Comparison of ENCODE assay signal across 12 mouse cellular contexts in the genomic region with DNA sequence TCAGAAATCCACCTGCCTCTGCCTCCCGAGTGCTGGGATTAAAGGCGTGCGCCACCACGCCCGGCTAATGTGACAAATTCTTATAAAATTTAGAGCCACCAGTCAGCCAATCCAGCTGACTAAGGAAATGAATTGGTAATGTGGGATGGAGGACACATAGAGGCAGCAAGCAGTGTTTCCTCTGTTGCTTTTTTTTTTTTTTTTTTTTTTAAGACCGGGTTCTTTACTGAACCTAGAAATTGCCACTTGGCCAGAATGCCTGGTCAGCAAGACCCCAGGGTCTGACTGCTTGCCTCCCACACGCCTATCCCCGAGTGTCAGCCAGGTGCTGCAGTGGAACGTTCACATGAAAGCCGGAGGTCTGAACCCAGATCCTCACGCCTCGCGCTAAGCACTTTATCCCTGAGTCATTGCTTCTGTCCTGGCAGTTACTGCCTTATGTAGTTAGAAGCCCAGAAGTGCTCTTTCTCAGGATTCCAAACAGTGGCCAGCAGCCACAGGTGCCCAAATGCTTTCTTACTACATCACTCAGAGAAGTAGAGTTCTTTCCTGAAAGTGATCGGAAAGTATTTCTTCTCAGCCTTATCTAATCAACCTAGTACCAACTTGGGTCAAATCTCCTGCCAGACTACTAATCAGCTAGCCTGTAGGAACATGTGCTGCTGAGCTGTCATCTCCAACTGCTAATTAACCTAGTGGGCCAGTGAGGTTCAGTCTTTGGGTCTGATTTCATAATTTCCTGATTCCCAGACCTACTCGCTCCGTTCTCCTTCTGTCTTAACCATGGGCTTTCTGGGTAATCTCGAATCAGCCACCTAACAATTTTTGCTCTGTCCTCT. TPM values are rescaled to one million over a fixed set of nuclear protein-coding genes. Genes with fewer than 3 reads are reported as not detected.
DNase-seq lines count a peak whose midpoint lies in the region; ATAC-seq lines count a peak whose summit lies in the region.
"Had no signal": no experiment of that assay in that cellular context is flagged by ENCODE, and none has a peak within 500 bp of the region (broad histone marks: within the 10 kb centered on the region; RNA-seq: fewer than 3 reads in every experiment).

No protein-coding gene starts in this region.

- ATAC-seq in megakaryocyte, adult 5-6 weeks (ENCODE audit: poor library complexity, severe bottlenecking), result peak; percentile 19

- peak; percentile 34 for DNase-seq in spleen, adult 12 weeks (ENCODE audit: low spot score)
- no peak for DNase-seq in spleen, postnatal 36 days (ENCODE audit: low spot score in 2 of 2)
- no peak for DNase-seq in lung, postnatal 36 days
- no peak for DNase-seq in ovary, postnatal 14 days (ENCODE audit: low spot score)
- no peak for DNase-seq in layer of hippocampus, postnatal 14 days (ENCODE audit: low spot score in 2 of 2)
- DNase-seq in heart, postnatal 36 days, result no peak
- DNase-seq: adrenal gland, adult 8-10 months; cerebellum, adult 9-10 months had no signal

- intact Hi-C loops in heart, postnatal 36 days (cut with DNase I), result no loop called here

- H3K9me3 ChIP-seq in erythroblast, embryonic 14.5 days (ENCODE audit: control insufficient read depth, low read length), result no peaks in the 10 kb centered on the region
- H3K9me3 ChIP-seq: embryonic facial prominence, embryonic 13.5 days; neural tube, embryonic 13.5 days had no signal

- no peaks in the 10 kb centered on the region for H3K36me3 ChIP-seq in erythroblast, embryonic 14.5 days (ENCODE audit: control insufficient read depth)
- H3K36me3 ChIP-seq: embryonic facial prominence, embryonic 13.5 days; neural tube, embryonic 13.5 days had no signal

- peak overlapping the region; percentile 28 for H3K4me3 ChIP-seq in erythroblast, embryonic 14.5 days (replicated peaks)
- H3K4me3 ChIP-seq: embryonic facial prominence, embryonic 13.5 days; neural tube, embryonic 13.5 days had no signal

- peaks cover 64% of the 10 kb centered on the region for H3K4me1 ChIP-seq in erythroblast, embryonic 14.5 days (ENCODE audit: control insufficient read depth)
- H3K4me1 ChIP-seq: embryonic facial prominence, embryonic 13.5 days had no signal

- no peaks in the 10 kb centered on the region for H3K27me3 ChIP-seq in erythroblast, embryonic 14.5 days (ENCODE audit: control insufficient read depth)
- H3K27me3 ChIP-seq: embryonic facial prominence, embryonic 13.5 days; neural tube, embryonic 13.5 days had no signal

RNA-seq across cellular contexts. Expression of gene Glcci1, which starts 24.7 kb away (rescaled TPM):
- 0.26 and 0.29 TPM in 2 replicates for polyA plus RNA-seq in erythroblast, embryonic 14.5 days (2012)
- 10.2 and 14.2 TPM in 2 replicates for total RNA-seq in megakaryocyte, adult 5-6 weeks (2015)
- 3.1 and 4.1 TPM in 2 replicates for total RNA-seq in megakaryocyte, adult 5-6 weeks (2017)
- total RNA-seq in layer of hippocampus, postnatal 14 days (2021), result 10 to 100 TPM; 42.7 to 46.6 TPM
- 10 to 100 TPM in 1 of 2 experiments, 1 to 10 TPM in 1; 9.4 to 11.6 TPM for total RNA-seq in heart, postnatal 36 days (2021)
